Mouse (Mus musculus) hindbrain, postnatal 0 days (tissue): ENCODE data around the gene Zfp131. TPM values are rescaled to one million over a fixed set of nuclear protein-coding genes. Genes with fewer than 3 reads are reported as not detected.
"Not testable (repeated sequence)": the region's sequence is repeated elsewhere in the genome, so short reads cannot be mapped to it uniquely, and the experiment has no call there.

ENCODE experiments used
- ATAC-seq: fragments of 200-750 bp; cut with Nextera tagmentation; 2 replicates; pipeline ENCODE4 v1.8.0; 2017; ENCODE audit warnings: mild to moderate bottlenecking, moderate TSS enrichment, moderate library complexity
- DNase-seq: peaks from one replicate; pipeline ENCODE4 v3.0.0-alpha.2; 2015; ENCODE audit warnings: low spot score
- H3K27ac ChIP-seq: fragments of 300-500 bp; sonication (generic); 2 replicates; pipeline ENCODE4 v1.5.1; 2014; ENCODE audit warnings: mild to moderate bottlenecking
- H3K27me3 ChIP-seq: fragments of 300-500 bp; sonication (generic); 2 replicates; pipeline ENCODE4 v1.6.1; 2014; ENCODE audit warnings: low read length, mixed read lengths; ENCODE audit not compliant: insufficient read depth
- H3K36me3 ChIP-seq: fragments of 300-500 bp; sonication (generic); 2 replicates; pipeline ENCODE4 v1.6.1; 2014; ENCODE audit warnings: low read length, mixed read lengths; ENCODE audit not compliant: insufficient read depth
- H3K4me1 ChIP-seq: fragments of 300-500 bp; sonication (generic); 2 replicates; pipeline ENCODE4 v1.6.1; 2014; ENCODE audit warnings: antibody characterized with exemption, low read length, mixed read lengths; ENCODE audit not compliant: insufficient read depth
- H3K4me2 ChIP-seq: fragments of 300-500 bp; sonication (generic); 2 replicates; pipeline ENCODE4 v1.6.1; 2014; ENCODE audit warnings: low read depth, mild to moderate bottlenecking, low read length, moderate library complexity, mixed read lengths
- H3K4me3 ChIP-seq: fragments of 300-500 bp; sonication (generic); 2 replicates; pipeline ENCODE4 v1.5.1; 2014; ENCODE audit warnings: low read length
- H3K9ac ChIP-seq: fragments of 300-500 bp; sonication (generic); replicated peaks from 2 replicates; pipeline ENCODE4 v1.6.1; 2014; ENCODE audit warnings: mild to moderate bottlenecking, low read length, moderate library complexity, mixed read lengths
- H3K9me3 ChIP-seq: fragments of 300-500 bp; sonication (generic); 2 replicates; pipeline ENCODE4 v1.6.1; 2016; ENCODE audit warnings: low read length, mixed read lengths
- CTCF ChIP-seq: IDR thresholded peaks from 2 replicates; pipeline ENCODE4 v1.5.1; 2016; ENCODE audit warnings: antibody characterized with exemption, control low read depth, low read depth
- whole genome bisulfite sequencing: fragments of 180-500 bp; shearing (Covaris S2); extraction: QIAGEN DNeasy Blood & Tissue Kit; methylation state at CpG from one replicate; pipeline ENCODE4 v1.1.7; 2014; 5-methylcytosine and 5-hydroxymethylcytosine counted together
- polyA plus RNA-seq: library from polyadenylated mRNA; unstranded; fragments of >200 nt; fragmentation: Nextera tagmentation; extraction: Ambion mirVana; gene quantifications from 2 replicates; pipeline ENCODE4 v1.2.1, GENCODE M21; 2015
- total RNA-seq: library from RNA; depleted of rRNA; stranded (reverse); fragments of >200 nt; gene quantifications from 2 replicates; pipeline ENCODE4 v1.2.3, GENCODE M21; 2014; rRNA removed

Zfp131 gene
- total RNA-seq (21.1 and 27.7 TPM in 2 replicates), polyA plus RNA-seq (26.3 and 29.6 TPM in 2 replicates)

- DNase-seq, result peak; percentile 98
- Histone ChIP-seq H3K4me3 (peak within 1 kb of the TSS; percentile 76), H3K9ac (peak within 1 kb of the TSS; percentile 94), H3K36me3 (0 out of 2 replicates have a peak, but pooled peaks cover 3% of the 10 kb centered on the region), H3K4me1 (peaks cover 4% of the 10 kb centered on the region; the same call in 1 of the 2 replicates), H3K9me3 (no peaks in the 10 kb centered on the region), H3K27ac (peak within 1 kb of the TSS; percentile 98), H3K4me2 (peak within 1 kb of the TSS; percentile 79), H3K27me3 (no peaks in the 10 kb centered on the region)
- WGBS, result under 1% methylated on average over 47 of the region's 86 CpGs
- no peak for TF ChIP-seq CTCF
- ATAC-seq, result peak; percentile 97
Observed at GRCm38 (mm10) chr13:119790761-119791579, at the start of gene Zfp131. Gene Zfp131 (minus strand): TSS chr13:119790889.

- H3K27ac ChIP-seq, H3K9ac ChIP-seq, H3K4me2 ChIP-seq, H3K4me3 ChIP-seq, H3K4me1 ChIP-seq, H3K27me3 ChIP-seq, H3K9me3 ChIP-seq, H3K36me3 ChIP-seq: not testable (repeated sequence)
- DNase-seq, result peak; percentile 34
- peak; percentile 62 for ATAC-seq
- TF ChIP-seq CTCF, result peak; percentile 67
- WGBS, result 20% methylated on average over 6 of the region's 6 CpGs
Observed at GRCm38 (mm10) chr13:119839982-119840381, 49.3 kb upstream of the Zfp131 start.

- 10% methylated on average over 14 of the region's 23 CpGs for WGBS
Observed at GRCm38 (mm10) chr13:119837719-119838337, 47.1 kb upstream of the Zfp131 start.

GRCm38 (mm10) chr13:119836324-119836811, 45.7 kb upstream of the Zfp131 start:
- not testable (repeated sequence) for H3K27me3 ChIP-seq, H3K36me3 ChIP-seq, H3K9ac ChIP-seq, H3K4me1 ChIP-seq, H3K27ac ChIP-seq, H3K9me3 ChIP-seq
- Histone ChIP-seq H3K4me3 (0 out of 2 replicates have a peak overlapping the region, but pooled peaks have one; percentile 11), H3K4me2 (peak overlapping the region; percentile 25; the same call in 1 of the 2 replicates)
- peak; percentile 60 for TF ChIP-seq CTCF
- WGBS, result 11% methylated on average over 22 of the region's 23 CpGs
- DNase-seq (peak; percentile 9), ATAC-seq (peak; percentile 73)

More at GRCm38 (mm10) chr13:119837719-119838337, 47.1 kb upstream of the Zfp131 start:
- not testable (repeated sequence) for H3K9me3 ChIP-seq, H3K36me3 ChIP-seq, H3K4me3 ChIP-seq, H3K4me1 ChIP-seq, H3K4me2 ChIP-seq, H3K9ac ChIP-seq, H3K27ac ChIP-seq, H3K27me3 ChIP-seq
- TF ChIP-seq CTCF, result peak; percentile 58
- peak; percentile 62 for ATAC-seq
- peak; percentile 54 for DNase-seq

- H3K4me2 ChIP-seq, result peak within 1 kb of the TSS; percentile 25; the same call in 1 of the 2 replicates
- peak; percentile 47 for TF ChIP-seq CTCF
- H3K4me3 ChIP-seq, result 0 out of 2 replicates have a peak within 1 kb of the TSS, but pooled peaks have one; percentile 11
- WGBS, result 14% methylated on average over 18 of the region's 25 CpGs
- H3K36me3 ChIP-seq, H3K9me3 ChIP-seq, H3K4me1 ChIP-seq, H3K27me3 ChIP-seq, H3K27ac ChIP-seq, H3K9ac ChIP-seq: not testable (repeated sequence)
- peak; percentile 40 for DNase-seq
- ATAC-seq, result peak; percentile 61
Observed at GRCm38 (mm10) chr13:119835320-119836056, 44.8 kb upstream of the Zfp131 start, which contains the start of gene D13Ertd608e. Gene D13Ertd608e (plus strand): TSS chr13:119836006.

GRCm38 (mm10) chr13:119830116-119830515, 39.4 kb upstream of the Zfp131 start, which contains the start of gene AF067063:
Gene AF067063 (minus strand): TSS chr13:119830216.
- not testable (repeated sequence) for H3K9ac ChIP-seq, DNase-seq, H3K4me1 ChIP-seq, ATAC-seq, H3K9me3 ChIP-seq, H3K4me2 ChIP-seq, H3K36me3 ChIP-seq, H3K27me3 ChIP-seq, H3K4me3 ChIP-seq, H3K27ac ChIP-seq
